Mouse (Mus musculus): ENCODE measurements around the gene Timm22.

DNA sequence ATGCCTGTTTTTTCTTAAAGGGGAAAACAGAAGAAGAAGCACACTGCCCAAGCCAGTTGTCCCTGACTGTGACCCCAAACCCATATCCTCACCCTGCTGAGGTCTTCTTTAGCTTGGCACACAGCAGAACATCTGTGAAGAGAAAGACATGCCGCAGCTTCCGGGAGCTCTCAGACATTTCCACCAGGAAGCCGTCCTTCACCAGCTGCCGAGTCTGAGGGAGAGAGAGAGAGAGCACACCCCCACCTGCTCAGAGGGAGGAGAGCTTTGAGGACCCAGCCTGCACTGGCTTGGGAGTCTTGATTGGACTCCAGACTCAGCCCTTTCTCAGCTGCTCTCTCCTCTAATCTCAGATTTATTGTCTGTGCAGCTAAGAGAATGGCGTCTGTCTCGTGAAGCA is 54.4 kb downstream of the Timm22 start:
- TF ChIP-seq POLR2A (IDR thresholded peaks at IDR 0.05; ENCODE audit: control insufficient read depth, extremely low read depth, insufficient read depth, low read length, poor library complexity) = no peak
- no peak for TF ChIP-seq CTCF (IDR thresholded peaks at IDR 0.05; ENCODE audit: borderline replicate concordance, control insufficient read depth, extremely low read depth, insufficient read depth, low read length, poor library complexity)

All from thymus, adult 2 months (tissue).